Mouse (Mus musculus): ENCODE results near the gene Mrpl36. TPM values are rescaled to one million over a fixed set of nuclear protein-coding genes. Genes with fewer than 3 reads are reported as not detected.

Mrpl36 gene
- polyA plus RNA-seq, 1 experiment from 2014 or later: 113 TPM

DNA sequence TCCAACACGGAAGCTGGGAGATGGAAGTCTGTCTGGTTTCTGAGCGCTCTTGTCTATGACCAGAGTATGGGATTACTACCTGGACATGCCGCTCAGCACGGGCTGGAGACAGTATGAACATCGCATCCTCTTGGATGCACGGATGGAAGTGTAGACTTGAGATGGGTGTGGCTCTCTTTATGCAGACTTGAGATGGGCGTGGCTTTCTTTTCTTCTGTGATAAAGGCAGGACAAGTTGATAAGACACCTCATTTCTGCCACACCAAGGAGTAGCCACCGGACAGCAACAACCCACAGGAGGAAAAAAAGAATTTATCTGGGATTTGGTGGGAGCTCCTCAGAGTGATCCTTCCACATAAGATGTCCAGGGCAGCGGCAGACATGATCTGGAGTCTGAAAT lies 22.4 kb downstream of the Mrpl36 start:
- Histone ChIP-seq H3K36me3 (ENCODE audit: control insufficient read depth, insufficient read depth, low read length) (no peaks in the 10 kb centered on the region), H3K9me3 (ENCODE audit: control insufficient read depth, low read length) (no peaks in the 10 kb centered on the region), H3K4me3 (ENCODE audit: low read depth, low read length) (no peak overlapping the region), H3K4me1 (ENCODE audit: control insufficient read depth, insufficient read depth, low read length) (0 out of 2 replicates have a peak, but pooled peaks cover 3% of the 10 kb centered on the region), H3K27me3 (ENCODE audit: control insufficient read depth, insufficient read depth, low read length) (no peaks in the 10 kb centered on the region), H3K9ac (ENCODE audit: low read length) (no peak overlapping the region), H3K4me2 (ENCODE audit: low read depth, severe bottlenecking) (no peak overlapping the region), H3K27ac (replicated peaks; ENCODE audit: low read depth, low read length) (no peak overlapping the region)
- ATAC-seq (ENCODE audit: insufficient number of reproducible peaks, low FRiP score, low TSS enrichment, low read depth) (no peak), DNase-seq (ENCODE audit: low spot score) (no peak)
- 84% methylated on average over 9 of the region's 9 CpGs for WGBS

DNA sequence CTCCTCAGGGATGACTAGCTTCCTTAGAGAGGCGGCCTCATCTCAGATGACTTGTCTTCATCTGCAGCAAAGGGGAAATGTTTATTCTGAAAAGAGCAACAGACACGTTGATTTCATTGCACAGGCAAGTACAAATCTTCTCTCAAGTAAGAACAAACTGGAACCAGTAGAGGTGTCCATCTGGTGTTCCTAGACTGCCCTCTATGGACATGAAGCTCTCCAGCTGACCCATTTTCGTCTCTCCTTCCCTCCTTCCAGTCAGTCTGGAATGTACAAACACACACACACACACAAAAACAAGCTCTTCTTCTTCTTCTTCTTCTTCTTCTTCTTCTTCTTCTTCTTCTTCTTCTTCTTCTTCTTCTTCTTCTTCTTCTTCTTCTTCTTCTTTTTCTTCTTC lies 23.6 kb downstream of the Mrpl36 start:
- Histone ChIP-seq H3K27ac (replicated peaks; ENCODE audit: low read depth, low read length) (no peak overlapping the region), H3K27me3 (ENCODE audit: control insufficient read depth, insufficient read depth, low read length) (no peaks in the 10 kb centered on the region), H3K36me3 (ENCODE audit: control insufficient read depth, insufficient read depth, low read length) (no peaks in the 10 kb centered on the region), H3K4me1 (ENCODE audit: control insufficient read depth, insufficient read depth, low read length) (no peaks in the 10 kb centered on the region), H3K9ac (ENCODE audit: low read length) (no peak overlapping the region), H3K4me3 (ENCODE audit: low read depth, low read length) (no peak overlapping the region), H3K4me2 (ENCODE audit: low read depth, severe bottlenecking) (no peak overlapping the region), H3K9me3 (ENCODE audit: control insufficient read depth, low read length) (no peaks in the 10 kb centered on the region)
- ATAC-seq (ENCODE audit: insufficient number of reproducible peaks, low FRiP score, low TSS enrichment, low read depth): no peak
- DNase-seq (ENCODE audit: low spot score): no peak
- WGBS: 81% methylated on average over 3 of the region's 3 CpGs

DNA sequence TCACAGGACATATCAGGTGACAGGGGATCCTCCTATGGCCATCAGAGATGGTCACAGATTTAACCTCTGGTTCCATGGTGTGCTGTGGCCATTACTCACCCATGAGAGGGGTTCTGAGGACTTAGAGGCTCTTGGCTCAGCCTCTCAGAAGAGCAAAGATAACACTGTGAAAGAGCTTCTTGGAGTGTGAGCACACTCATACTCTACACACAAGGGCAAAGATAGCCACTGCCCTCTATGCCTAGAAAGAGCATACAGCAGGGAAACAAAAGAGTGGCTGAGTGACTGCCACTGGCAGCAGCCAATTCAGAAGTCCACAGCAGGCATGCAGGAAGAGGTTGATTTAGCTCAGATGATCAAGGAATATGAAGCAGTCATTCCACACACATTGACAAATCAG lies 24.2 kb downstream of the Mrpl36 start:
- ATAC-seq (ENCODE audit: insufficient number of reproducible peaks, low FRiP score, low TSS enrichment, low read depth): no peak
- no peak overlapping the region for H3K27ac ChIP-seq (replicated peaks; ENCODE audit: low read depth, low read length)
- no peak for DNase-seq (ENCODE audit: low spot score)
- H3K9me3 ChIP-seq (ENCODE audit: control insufficient read depth, low read length): no peaks in the 10 kb centered on the region
- no peak overlapping the region for H3K4me2 ChIP-seq (ENCODE audit: low read depth, severe bottlenecking)
- no peaks in the 10 kb centered on the region for H3K36me3 ChIP-seq (ENCODE audit: control insufficient read depth, insufficient read depth, low read length)
- H3K27me3 ChIP-seq (ENCODE audit: control insufficient read depth, insufficient read depth, low read length): no peaks in the 10 kb centered on the region
- H3K9ac ChIP-seq (ENCODE audit: low read length): no peak overlapping the region
- no peak overlapping the region for H3K4me3 ChIP-seq (ENCODE audit: low read depth, low read length)
- no peaks in the 10 kb centered on the region for H3K4me1 ChIP-seq (ENCODE audit: control insufficient read depth, insufficient read depth, low read length)

DNA sequence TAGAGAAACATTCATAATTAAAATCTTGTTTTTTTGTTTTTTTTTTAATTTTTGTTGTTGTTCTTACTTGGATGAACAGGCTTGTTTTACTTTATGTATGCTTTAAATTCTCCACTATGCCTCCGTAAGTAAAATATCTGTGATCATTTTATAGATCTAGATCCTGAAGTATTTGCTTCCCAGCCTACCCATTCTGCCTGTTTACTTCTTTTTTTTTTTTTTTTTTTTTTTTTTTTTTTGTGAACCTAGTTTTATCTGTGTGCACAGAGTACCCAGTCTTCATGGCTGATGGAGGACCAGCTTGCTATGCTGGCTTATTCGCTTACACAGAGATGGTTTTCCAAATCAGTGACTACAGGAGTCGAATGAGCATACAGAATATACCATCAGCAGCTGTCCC lies 28.8 kb downstream of the Mrpl36 start:
- ATAC-seq (ENCODE audit: insufficient number of reproducible peaks, low FRiP score, low TSS enrichment, low read depth) (no peak), DNase-seq (ENCODE audit: low spot score) (no peak)
- Histone ChIP-seq H3K9ac (ENCODE audit: low read length) (no peak overlapping the region), H3K9me3 (ENCODE audit: control insufficient read depth, low read length) (no peaks in the 10 kb centered on the region), H3K4me1 (ENCODE audit: control insufficient read depth, insufficient read depth, low read length) (no peaks in the 10 kb centered on the region), H3K36me3 (ENCODE audit: control insufficient read depth, insufficient read depth, low read length) (no peaks in the 10 kb centered on the region), H3K4me3 (ENCODE audit: low read depth, low read length) (no peak overlapping the region), H3K4me2 (ENCODE audit: low read depth, severe bottlenecking) (no peak overlapping the region), H3K27me3 (ENCODE audit: control insufficient read depth, insufficient read depth, low read length) (no peaks in the 10 kb centered on the region), H3K27ac (replicated peaks; ENCODE audit: low read depth, low read length) (no peak overlapping the region)
- 71% methylated on average over 3 of the region's 3 CpGs for WGBS

DNA sequence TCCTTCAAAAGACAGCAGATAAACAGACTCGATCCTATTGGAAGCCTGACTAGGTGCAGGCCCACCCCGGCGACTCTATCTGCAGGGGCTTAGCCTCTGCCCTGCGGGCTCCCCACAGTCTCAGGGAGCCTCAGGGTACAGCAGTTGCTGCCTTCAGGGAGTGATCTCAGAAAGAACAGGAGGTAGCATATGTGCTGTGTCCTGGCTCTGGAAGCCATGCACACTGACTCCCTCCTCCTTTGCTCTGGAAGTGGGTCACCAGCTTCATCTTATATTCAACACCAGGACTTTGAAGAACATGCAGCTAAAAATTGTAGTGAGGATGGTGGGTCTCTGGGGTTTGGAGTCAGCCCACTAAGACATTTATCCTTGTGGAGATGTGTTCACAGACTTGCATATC lies 45.1 kb downstream of the Mrpl36 start:
- Histone ChIP-seq H3K4me3 (ENCODE audit: low read depth, low read length) (no peak overlapping the region), H3K4me2 (ENCODE audit: low read depth, severe bottlenecking) (no peak overlapping the region), H3K27ac (replicated peaks; ENCODE audit: low read depth, low read length) (no peak overlapping the region), H3K4me1 (ENCODE audit: control insufficient read depth, insufficient read depth, low read length) (no peaks in the 10 kb centered on the region), H3K36me3 (ENCODE audit: control insufficient read depth, insufficient read depth, low read length) (no peaks in the 10 kb centered on the region), H3K9ac (ENCODE audit: low read length) (no peak overlapping the region), H3K27me3 (ENCODE audit: control insufficient read depth, insufficient read depth, low read length) (no peaks in the 10 kb centered on the region), H3K9me3 (ENCODE audit: control insufficient read depth, low read length) (no peaks in the 10 kb centered on the region)
- ATAC-seq (ENCODE audit: insufficient number of reproducible peaks, low FRiP score, low TSS enrichment, low read depth): no peak
- DNase-seq (ENCODE audit: low spot score): no peak
- WGBS: 78% methylated on average over 4 of the region's 4 CpGs

DNA sequence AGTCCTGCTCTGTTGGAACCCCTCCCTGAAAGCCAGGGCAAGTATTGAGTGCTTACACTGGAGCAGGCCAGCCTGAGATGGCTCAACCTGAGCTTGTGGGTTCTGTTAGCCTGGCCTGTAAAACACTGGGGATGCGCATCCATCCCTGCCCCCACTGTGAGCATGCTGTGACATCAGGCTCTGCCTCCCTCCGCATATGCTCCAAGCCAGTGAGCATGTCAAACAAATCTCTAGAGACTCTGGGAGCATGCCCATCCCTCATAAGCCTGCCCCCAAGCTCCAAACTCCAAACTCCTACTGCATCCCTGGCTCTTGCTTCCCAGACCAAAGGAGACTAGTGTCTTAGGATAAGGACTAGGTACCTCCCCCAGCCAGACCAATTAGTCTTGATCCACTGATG lies 46.3 kb downstream of the Mrpl36 start:
- H3K27ac ChIP-seq (replicated peaks; ENCODE audit: low read depth, low read length): no peak overlapping the region
- ATAC-seq (ENCODE audit: insufficient number of reproducible peaks, low FRiP score, low TSS enrichment, low read depth): no peak

DNA sequence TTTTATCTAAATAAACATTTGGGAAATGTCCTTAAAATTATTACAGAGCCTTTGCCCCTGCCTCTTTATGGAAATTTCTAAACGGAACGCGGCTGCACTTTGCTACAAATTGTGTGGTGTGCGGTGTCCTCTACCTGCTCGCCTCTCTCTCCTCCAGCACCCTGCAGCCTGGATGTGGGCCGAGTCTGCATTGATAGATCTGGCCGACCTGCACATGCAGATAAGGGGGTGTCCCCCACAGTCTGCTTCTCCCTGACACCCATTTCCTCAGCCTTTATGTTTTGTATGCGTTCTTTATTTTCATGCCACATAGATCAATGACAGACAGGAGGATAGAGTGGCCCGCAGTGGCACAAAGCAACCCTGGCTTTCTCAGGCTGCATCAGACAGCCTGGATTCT lies 49.3 kb downstream of the Mrpl36 start:
- H3K4me2 ChIP-seq (ENCODE audit: low read depth, severe bottlenecking): no peak overlapping the region
- H3K9ac ChIP-seq (ENCODE audit: low read length): no peak overlapping the region
- WGBS: 87% methylated on average over 9 of the region's 9 CpGs
- no peaks in the 10 kb centered on the region for H3K27me3 ChIP-seq (ENCODE audit: control insufficient read depth, insufficient read depth, low read length)
- no peak overlapping the region for H3K4me3 ChIP-seq (ENCODE audit: low read depth, low read length)
- no peaks in the 10 kb centered on the region for H3K36me3 ChIP-seq (ENCODE audit: control insufficient read depth, insufficient read depth, low read length)
- H3K9me3 ChIP-seq (ENCODE audit: control insufficient read depth, low read length): no peaks in the 10 kb centered on the region
- ATAC-seq (ENCODE audit: insufficient number of reproducible peaks, low FRiP score, low TSS enrichment, low read depth) (no peak), DNase-seq (ENCODE audit: low spot score) (no peak)
- no peaks in the 10 kb centered on the region for H3K4me1 ChIP-seq (ENCODE audit: control insufficient read depth, insufficient read depth, low read length)
- no peak overlapping the region for H3K27ac ChIP-seq (replicated peaks; ENCODE audit: low read depth, low read length)

More for the DNA sequence above, 46.3 kb downstream of the Mrpl36 start:
- no peak overlapping the region for H3K9ac ChIP-seq (ENCODE audit: low read length)
- H3K27me3 ChIP-seq (ENCODE audit: control insufficient read depth, insufficient read depth, low read length): no peaks in the 10 kb centered on the region
- H3K4me2 ChIP-seq (ENCODE audit: low read depth, severe bottlenecking): no peak overlapping the region
- no peaks in the 10 kb centered on the region for H3K4me1 ChIP-seq (ENCODE audit: control insufficient read depth, insufficient read depth, low read length)
- WGBS: 67% methylated on average over 2 of the region's 2 CpGs
- DNase-seq (ENCODE audit: low spot score): no peak
- no peak overlapping the region for H3K4me3 ChIP-seq (ENCODE audit: low read depth, low read length)
- H3K9me3 ChIP-seq (ENCODE audit: control insufficient read depth, low read length): no peaks in the 10 kb centered on the region
- no peaks in the 10 kb centered on the region for H3K36me3 ChIP-seq (ENCODE audit: control insufficient read depth, insufficient read depth, low read length)

Other genes with a start within 250 kb of the Mrpl36 start
- gene Irx4, start 68.0 kb upstream of the Mrpl36 start, polyA plus RNA-seq (2014; fragmentation: Nextera tagmentation; extraction: Ambion mirVana): 2.8 and 3.1 TPM in 2 replicates
- gene Ndufs6, start within 50 bp of the Mrpl36 start, polyA plus RNA-seq (2014; fragmentation: Nextera tagmentation; extraction: Ambion mirVana): 369 and 370 TPM in 2 replicates
- gene Lpcat1, start 138.7 kb downstream of the Mrpl36 start, polyA plus RNA-seq (2014; fragmentation: Nextera tagmentation; extraction: Ambion mirVana): 47.6 and 47.7 TPM in 2 replicates
- 0.11 and 0.17 TPM in 2 replicates for gene Slc6a3, start 208.2 kb downstream of the Mrpl36 start, polyA plus RNA-seq (2014; fragmentation: Nextera tagmentation; extraction: Ambion mirVana)

All from limb, embryonic 11.5 days (tissue).